Mouse (Mus musculus) B cell, adult 62 days (primary cell): Measurements from ENCODE around the gene Zfp981. TPM values are rescaled to one million over a fixed set of nuclear protein-coding genes. Genes with fewer than 3 reads are reported as not detected.

Source experiments
- total RNA-seq: library from RNA; stranded (reverse); gene quantifications from 4 replicates; pipeline ENCODE4 v1.2.4, GENCODE M21; 2023

Zfp981 gene
- total RNA-seq = 0.52 to 2.9 TPM (median 2.4 TPM) in 4 replicates

GRCm38 (mm10) chr4:146501727-146502126 is at the start of gene Zfp981:
TSS of gene Zfp981 (plus strand) at chr4:146502027.

Other genes with a start within 250 kb of the Zfp981 start
- 4.8 to 6.8 TPM (median 5.9 TPM) in 4 replicates for gene Zfp992, start 53.0 kb upstream of the Zfp981 start, total RNA-seq
- 3.2 to 5.5 TPM (median 3.9 TPM) in 4 replicates for gene Zfp993, start 108.9 kb downstream of the Zfp981 start, total RNA-seq